Mouse (Mus musculus) cerebellum, adult 11 months (tissue): Measurements from ENCODE around the gene Armc7.

Source experiments
- DNase-seq: peaks from one replicate; pipeline ENCODE4 v3.0.0; 2022

Armc7 gene

GRCm38 (mm10) chr11:115535401-115536037 is 60.1 kb downstream of the Armc7 start:
- DNase-seq: peak; percentile 49

- DNase-seq: peak; percentile 99
Observed at GRCm38 (mm10) chr11:115536038-115536681, 60.7 kb downstream of the Armc7 start, which contains the start of gene Sumo2. Gene Sumo2, minus strand, starts transcription at chr11:115536276.

- no peak for DNase-seq
Observed at GRCm38 (mm10) chr11:115536856-115537568, 61.5 kb downstream of the Armc7 start.

GRCm38 (mm10) chr11:115538045-115538444 is 62.6 kb downstream of the Armc7 start:
- no peak for DNase-seq
